In the genomic region with DNA sequence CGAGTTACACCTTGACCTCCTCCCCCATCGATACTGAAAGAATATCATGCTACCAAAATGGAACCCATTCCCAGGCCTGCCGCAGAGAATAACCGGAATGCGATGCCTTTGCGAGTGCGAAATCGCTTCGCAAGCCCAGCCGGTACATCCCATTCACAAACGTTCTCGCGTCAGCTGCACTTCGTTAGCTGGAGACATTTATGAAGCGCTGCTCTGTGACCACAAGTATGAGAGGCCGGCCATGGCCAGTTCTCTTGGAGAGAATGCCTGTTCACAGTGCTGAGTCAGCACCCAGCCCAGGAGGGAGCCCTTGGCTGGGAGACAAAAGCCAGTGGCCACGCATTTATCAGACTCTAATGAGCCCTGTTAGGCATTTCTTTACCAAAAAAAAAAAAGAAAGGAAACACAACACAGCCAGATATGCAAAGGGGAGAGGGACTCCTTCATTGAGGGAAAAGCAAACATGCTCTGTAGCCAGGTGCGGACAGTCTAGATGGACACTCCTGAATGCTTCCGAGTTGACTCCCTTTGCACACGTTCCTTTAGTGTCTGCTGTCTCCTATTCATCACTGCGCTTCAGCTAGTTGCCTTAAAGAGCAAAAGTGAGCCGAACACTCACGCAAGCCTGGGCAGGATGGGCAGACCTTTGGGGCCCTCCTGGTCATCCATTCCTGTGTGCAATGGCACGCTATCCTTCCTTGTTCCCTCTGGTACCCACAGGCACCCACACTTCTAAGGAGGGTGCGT, we compare ENCODE assay signal across 7 mouse cellular contexts.
DNase-seq lines count a peak whose midpoint lies in the region; ATAC-seq and TF ChIP-seq lines count a peak whose summit lies in the region.

No protein-coding gene starts in this region.

- CTCF ChIA-PET in Patski (lab: Charles Lee) = no interaction called here

- peak; percentile 81 for ATAC-seq in Patski
- ATAC-seq in erythroid progenitor cell, adult 5-6 weeks (replicated peaks; ENCODE audit: low FRiP score, poor library complexity, severe bottlenecking) = no peak

- no peaks in the 10 kb centered on the region for H3K27me3 ChIP-seq in Patski

- TF ChIP-seq CTCF in Patski (IDR thresholded peaks at IDR 0.05) = no peak

- DNase-seq in Patski (ENCODE audit: low read depth, low spot score) = peak; percentile 94
- DNase-seq in adrenal gland, postnatal 14 days = peak; percentile 54
- DNase-seq in gastrocnemius, postnatal 4 days (ENCODE audit: low spot score in 2 of 2) = peak; percentile 38 to 53
- DNase-seq in kidney, postnatal 14 days = peak; percentile 89
- peak; percentile 42 for DNase-seq in neural tube, embryonic 10.5 days (ENCODE audit: extremely low spot score, low spot score)
- no peak for DNase-seq in thymus, postnatal 4 days

- POLR2A ChIA-PET in Patski (lab: Charles Lee) = interaction anchor here (0.8 kb wide), 1 partner anchor 249 kb away, joined by 5 read pairs; no protein-coding TSS in a partner anchor

- in situ Hi-C loops in Patski (cut with MboI; ENCODE audit: low pct_unique_long_range_greater_than_20kb) = no loop called here
